Mouse (Mus musculus): ENCODE results near the gene Shb. TPM values are rescaled to one million over a fixed set of nuclear protein-coding genes. Genes with fewer than 3 reads are reported as not detected.
A peak's percentile ranks its signal among the peaks of the same experiment; 100 is the strongest.

Gene Shb
- polyA plus RNA-seq, 1 experiment from 2014 or later, result 6.8 TPM

- ATAC-seq (ENCODE audit: insufficient number of reproducible peaks, low FRiP score, low TSS enrichment, low read depth), result no peak
- Histone ChIP-seq H3K27me3 (0 out of 2 replicates have a peak, but pooled peaks cover 3% of the 10 kb centered on the region), H3K4me2 (no peak overlapping the region), H3K4me1 (peaks cover 60% of the 10 kb centered on the region), H3K9me3 (no peaks in the 10 kb centered on the region), H3K9ac (no peak overlapping the region), H3K4me3 (no peak overlapping the region), H3K27ac (no peak overlapping the region), H3K36me3 (no peaks in the 10 kb centered on the region)
- 90% methylated on average over 4 of the region's 4 CpGs for WGBS
Measured at GRCm38 (mm10) chr4:45474131-45474530, 58.1 kb downstream of the Shb start.

GRCm38 (mm10) chr4:45473129-45473528, 59.1 kb downstream of the Shb start:
- ATAC-seq (ENCODE audit: insufficient number of reproducible peaks, low FRiP score, low TSS enrichment, low read depth), result peak; percentile 76
- H3K27ac ChIP-seq, result peak overlapping the region; percentile 77
- WGBS, result 14% methylated on average over 11 of the region's 11 CpGs
- no peaks in the 10 kb centered on the region for H3K9me3 ChIP-seq
- 0 out of 2 replicates have a peak, but pooled peaks cover 3% of the 10 kb centered on the region for H3K27me3 ChIP-seq
- peaks cover 57% of the 10 kb centered on the region for H3K4me1 ChIP-seq
- H3K9ac ChIP-seq, result no peak overlapping the region
- peak overlapping the region; percentile 17; the same call in 1 of the 2 replicates for H3K4me2 ChIP-seq
- no peaks in the 10 kb centered on the region for H3K36me3 ChIP-seq
- H3K4me3 ChIP-seq, result no peak overlapping the region

DNA sequence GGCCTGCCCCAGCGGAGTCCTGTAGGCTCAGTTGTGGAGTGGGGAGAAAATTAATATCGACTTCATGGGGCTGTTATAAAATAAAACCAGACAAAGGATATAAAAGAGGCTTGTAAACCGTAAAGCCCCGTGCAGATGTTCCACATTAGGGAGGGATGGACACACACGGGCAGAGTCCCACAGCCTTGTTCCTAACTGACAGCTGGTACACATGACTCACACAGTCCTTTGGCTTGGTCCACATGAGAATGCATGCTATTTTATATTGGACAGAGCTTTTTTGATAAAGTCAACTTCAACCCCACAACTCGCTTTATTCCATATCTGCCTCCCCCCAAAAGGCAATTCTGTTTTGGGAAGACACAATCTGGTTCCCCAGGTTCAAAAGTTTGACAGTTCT, 59.6 kb downstream of the Shb start:
- no peaks in the 10 kb centered on the region for H3K36me3 ChIP-seq
- H3K4me3 ChIP-seq, result no peak overlapping the region
- 0 out of 2 replicates have a peak, but pooled peaks cover 3% of the 10 kb centered on the region for H3K27me3 ChIP-seq
- H3K9ac ChIP-seq, result no peak overlapping the region
- peak overlapping the region; percentile 17; the same call in 1 of the 2 replicates for H3K4me2 ChIP-seq
- H3K4me1 ChIP-seq, result peaks cover 57% of the 10 kb centered on the region
- peak; percentile 71 for ATAC-seq (ENCODE audit: insufficient number of reproducible peaks, low FRiP score, low TSS enrichment, low read depth)
- H3K27ac ChIP-seq, result peak overlapping the region; percentile 77
- H3K9me3 ChIP-seq, result no peaks in the 10 kb centered on the region
- 27% methylated on average over 6 of the region's 6 CpGs for WGBS

- Histone ChIP-seq H3K9ac (no peak overlapping the region), H3K27ac (peak overlapping the region; percentile 77; the same call in 1 of the 2 replicates), H3K9me3 (no peaks in the 10 kb centered on the region), H3K36me3 (no peaks in the 10 kb centered on the region), H3K4me3 (no peak overlapping the region), H3K4me1 (peaks cover 60% of the 10 kb centered on the region), H3K27me3 (no peaks in the 10 kb centered on the region), H3K4me2 (no peak overlapping the region)
- no peak for ATAC-seq (ENCODE audit: insufficient number of reproducible peaks, low FRiP score, low TSS enrichment, low read depth)
- 50% methylated on average over 11 of the region's 11 CpGs for WGBS
Measured at GRCm38 (mm10) chr4:45471654-45472556, 60.4 kb downstream of the Shb start.

DNA sequence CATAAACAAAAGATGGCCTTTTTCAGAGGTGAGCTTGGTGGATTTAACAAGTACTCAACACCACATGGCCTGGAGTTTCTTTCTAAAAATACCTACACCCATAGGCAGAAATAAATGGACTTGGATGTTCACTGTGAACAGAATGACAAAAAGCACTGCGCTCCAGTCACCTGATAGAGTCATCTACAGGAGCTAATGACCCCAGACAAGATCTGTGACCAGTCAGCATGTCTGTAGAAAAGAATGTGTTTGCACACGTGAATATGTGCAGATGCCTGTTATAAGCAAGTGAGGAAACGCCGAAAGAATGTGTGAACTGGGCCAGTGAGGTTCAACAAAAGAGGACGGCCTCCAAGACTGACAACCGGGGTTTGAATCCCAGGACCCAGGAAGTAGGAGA, 63.2 kb downstream of the Shb start:
- H3K4me3 ChIP-seq, result no peak overlapping the region
- no peaks in the 10 kb centered on the region for H3K27me3 ChIP-seq
- no peak overlapping the region for H3K27ac ChIP-seq
- ATAC-seq (ENCODE audit: insufficient number of reproducible peaks, low FRiP score, low TSS enrichment, low read depth), result no peak
- H3K4me1 ChIP-seq, result peaks cover 64% of the 10 kb centered on the region
- no peak overlapping the region for H3K9ac ChIP-seq
- no peaks in the 10 kb centered on the region for H3K36me3 ChIP-seq
- 55% methylated on average over 6 of the region's 6 CpGs for WGBS
- no peak overlapping the region for H3K4me2 ChIP-seq
- H3K9me3 ChIP-seq, result no peaks in the 10 kb centered on the region

- Histone ChIP-seq H3K36me3 (no peaks in the 10 kb centered on the region), H3K4me3 (no peak overlapping the region), H3K4me1 (peaks cover 58% of the 10 kb centered on the region), H3K4me2 (no peak overlapping the region), H3K9ac (no peak overlapping the region), H3K27ac (no peak overlapping the region), H3K9me3 (no peaks in the 10 kb centered on the region), H3K27me3 (no peaks in the 10 kb centered on the region)
- no peak for ATAC-seq (ENCODE audit: insufficient number of reproducible peaks, low FRiP score, low TSS enrichment, low read depth)
- 85% methylated on average over 6 of the region's 6 CpGs for WGBS
Measured at GRCm38 (mm10) chr4:45468507-45468906, 63.8 kb downstream of the Shb start.

- peak; percentile 27; the same call in 1 of the 2 replicates for ATAC-seq (ENCODE audit: insufficient number of reproducible peaks, low FRiP score, low TSS enrichment, low read depth)
- no peak overlapping the region for H3K4me3 ChIP-seq
- H3K9ac ChIP-seq, result no peak overlapping the region
- peaks cover 46% of the 10 kb centered on the region for H3K4me1 ChIP-seq
- no peaks in the 10 kb centered on the region for H3K9me3 ChIP-seq
- H3K4me2 ChIP-seq, result no peak overlapping the region
- H3K36me3 ChIP-seq, result no peaks in the 10 kb centered on the region
- H3K27me3 ChIP-seq, result no peaks in the 10 kb centered on the region
- WGBS, result 63% methylated on average over 12 of the region's 12 CpGs
- H3K27ac ChIP-seq, result no peak overlapping the region
Measured at GRCm38 (mm10) chr4:45467115-45467912, 65.0 kb downstream of the Shb start.

DNA sequence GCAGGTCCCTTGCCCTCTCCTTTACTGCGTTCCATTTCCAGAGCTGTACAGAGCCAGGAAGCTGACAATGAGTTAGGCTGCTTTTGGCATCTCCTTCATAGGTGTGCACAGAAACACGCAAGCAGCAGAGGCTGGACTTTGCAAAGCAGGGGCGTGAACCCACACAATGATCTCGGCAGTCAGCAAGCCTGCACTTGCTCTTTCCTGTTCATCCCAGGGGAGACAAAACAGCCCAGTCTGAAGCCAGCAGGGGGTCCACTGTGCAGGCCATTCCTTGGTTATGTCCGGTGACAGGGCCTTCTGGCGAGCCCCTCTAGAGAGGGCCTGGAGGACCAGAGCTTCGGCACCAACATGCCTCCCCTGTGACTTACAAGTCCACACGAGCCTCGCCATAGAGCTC, 67.3 kb downstream of the Shb start:
- Histone ChIP-seq H3K27ac (no peak overlapping the region), H3K9ac (no peak overlapping the region), H3K9me3 (no peaks in the 10 kb centered on the region), H3K4me1 (peaks cover 44% of the 10 kb centered on the region), H3K27me3 (no peaks in the 10 kb centered on the region), H3K4me3 (no peak overlapping the region), H3K36me3 (no peaks in the 10 kb centered on the region), H3K4me2 (no peak overlapping the region)
- ATAC-seq (ENCODE audit: insufficient number of reproducible peaks, low FRiP score, low TSS enrichment, low read depth), result no peak
- 48% methylated on average over 9 of the region's 9 CpGs for WGBS

DNA sequence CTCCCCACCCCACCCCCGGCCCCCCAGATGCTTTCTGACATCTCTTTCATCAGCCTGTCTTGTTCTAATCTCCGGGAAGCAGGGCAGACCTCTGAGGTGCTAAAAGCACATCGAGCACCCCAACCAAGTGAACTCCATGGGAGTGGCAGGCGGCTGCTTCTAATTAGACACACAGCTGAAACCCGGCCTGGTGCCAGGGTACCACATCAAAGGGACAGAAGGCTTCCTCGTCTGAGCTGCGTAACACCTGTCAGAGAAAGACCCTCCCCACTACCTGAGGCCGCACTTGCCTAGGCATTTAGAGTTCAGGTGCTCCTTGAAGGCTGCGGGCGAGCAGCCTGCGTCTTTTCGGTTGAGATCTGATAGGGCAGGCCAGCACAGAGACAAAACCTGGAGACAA, 67.7 kb downstream of the Shb start:
- Histone ChIP-seq H3K4me1 (peaks cover 48% of the 10 kb centered on the region), H3K9me3 (no peaks in the 10 kb centered on the region), H3K4me3 (no peak overlapping the region), H3K9ac (no peak overlapping the region), H3K4me2 (no peak overlapping the region), H3K27ac (no peak overlapping the region), H3K27me3 (no peaks in the 10 kb centered on the region), H3K36me3 (no peaks in the 10 kb centered on the region)
- 28% methylated on average over 12 of the region's 12 CpGs for WGBS
- ATAC-seq (ENCODE audit: insufficient number of reproducible peaks, low FRiP score, low TSS enrichment, low read depth), result no peak

DNA sequence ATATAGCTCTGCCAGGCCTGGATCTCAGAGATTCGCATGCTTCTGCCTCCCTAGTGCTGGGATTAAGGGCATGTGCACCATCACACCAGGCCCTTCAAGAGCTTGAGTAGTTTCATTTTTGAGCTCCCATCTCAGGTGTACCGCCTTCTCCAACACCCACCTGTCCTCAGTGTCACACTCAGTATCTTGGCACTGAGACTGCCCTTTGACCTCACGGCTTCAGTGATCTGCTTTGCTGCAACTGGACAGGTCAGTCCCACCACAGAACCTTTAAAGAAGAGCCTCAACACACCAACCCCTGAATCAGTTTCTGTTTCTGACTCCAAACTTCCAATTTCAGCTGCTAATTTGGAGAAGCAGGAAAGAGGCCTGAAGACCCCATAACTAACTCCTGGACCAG, 68.1 kb downstream of the Shb start:
- no peaks in the 10 kb centered on the region for H3K36me3 ChIP-seq
- ATAC-seq (ENCODE audit: insufficient number of reproducible peaks, low FRiP score, low TSS enrichment, low read depth), result no peak
- no peak overlapping the region for H3K4me3 ChIP-seq
- peaks cover 49% of the 10 kb centered on the region for H3K4me1 ChIP-seq
- H3K4me2 ChIP-seq, result no peak overlapping the region
- no peak overlapping the region for H3K27ac ChIP-seq
- H3K27me3 ChIP-seq, result no peaks in the 10 kb centered on the region
- no peak overlapping the region for H3K9ac ChIP-seq
- 95% methylated on average over 3 of the region's 3 CpGs for WGBS
- no peaks in the 10 kb centered on the region for H3K9me3 ChIP-seq

DNA sequence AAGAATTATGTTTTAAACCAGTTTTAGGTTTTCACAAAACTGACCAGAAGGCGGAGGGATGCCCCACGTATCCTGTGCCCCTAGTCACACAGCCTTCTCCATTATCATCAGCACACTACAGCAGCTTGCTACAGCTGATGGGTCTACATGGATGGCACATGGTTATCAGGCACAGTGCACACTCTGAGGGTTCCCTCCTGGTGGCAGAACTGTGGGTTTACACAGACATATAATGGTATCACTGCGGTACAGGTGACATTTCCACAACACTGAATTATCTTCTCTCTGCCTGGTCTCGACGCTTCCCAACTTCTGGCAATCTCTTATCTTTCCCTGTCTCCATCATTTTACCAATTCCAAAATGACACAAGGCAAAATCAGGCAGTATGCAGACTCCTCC, 69.6 kb downstream of the Shb start:
- Histone ChIP-seq H3K27me3 (0 out of 2 replicates have a peak, but pooled peaks cover 3% of the 10 kb centered on the region), H3K4me2 (no peak overlapping the region), H3K9ac (no peak overlapping the region), H3K9me3 (no peaks in the 10 kb centered on the region), H3K4me3 (no peak overlapping the region), H3K36me3 (peaks cover 2% of the 10 kb centered on the region; the same call in 1 of the 2 replicates), H3K4me1 (peaks cover 45% of the 10 kb centered on the region), H3K27ac (no peak overlapping the region)
- 92% methylated on average over 5 of the region's 5 CpGs for WGBS
- ATAC-seq (ENCODE audit: insufficient number of reproducible peaks, low FRiP score, low TSS enrichment, low read depth), result no peak

DNA sequence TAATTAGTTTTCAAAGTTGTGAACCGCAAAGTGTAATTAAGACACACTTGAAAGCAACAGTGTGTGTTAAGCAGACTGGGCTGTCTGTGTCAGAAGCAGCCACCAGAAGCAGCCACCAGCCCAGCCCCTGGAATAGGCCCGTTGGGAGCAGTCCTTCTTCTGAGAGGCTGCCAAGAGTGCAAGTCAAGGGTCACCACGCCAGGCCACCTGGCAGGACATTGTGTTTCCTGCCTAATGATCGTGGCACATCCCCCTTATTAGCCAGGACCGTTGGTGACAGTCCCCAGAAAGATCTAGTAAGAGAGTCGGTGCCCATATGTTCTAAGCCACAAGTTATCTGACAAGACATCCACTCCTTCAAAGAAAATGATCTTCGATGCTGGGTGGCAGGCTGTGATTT, 70.6 kb downstream of the Shb start:
- Histone ChIP-seq H3K9me3 (no peaks in the 10 kb centered on the region), H3K36me3 (peaks cover 5% of the 10 kb centered on the region; the same call in 1 of the 2 replicates), H3K27ac (no peak overlapping the region), H3K27me3 (0 out of 2 replicates have a peak, but pooled peaks cover 3% of the 10 kb centered on the region), H3K9ac (no peak overlapping the region), H3K4me3 (no peak overlapping the region), H3K4me2 (no peak overlapping the region), H3K4me1 (peaks cover 39% of the 10 kb centered on the region)
- ATAC-seq (ENCODE audit: insufficient number of reproducible peaks, low FRiP score, low TSS enrichment, low read depth), result no peak
- WGBS, result 27% methylated on average over 7 of the region's 7 CpGs
